Mouse (Mus musculus) ovary, postnatal 36 days (tissue): Measurements from ENCODE around the gene Tmem183a.

Source experiments
- DNase-seq: peaks from one replicate; pipeline ENCODE4 v3.0.0; 2022; ENCODE audit warnings: low spot score, mixed read lengths

Tmem183a gene

DNA sequence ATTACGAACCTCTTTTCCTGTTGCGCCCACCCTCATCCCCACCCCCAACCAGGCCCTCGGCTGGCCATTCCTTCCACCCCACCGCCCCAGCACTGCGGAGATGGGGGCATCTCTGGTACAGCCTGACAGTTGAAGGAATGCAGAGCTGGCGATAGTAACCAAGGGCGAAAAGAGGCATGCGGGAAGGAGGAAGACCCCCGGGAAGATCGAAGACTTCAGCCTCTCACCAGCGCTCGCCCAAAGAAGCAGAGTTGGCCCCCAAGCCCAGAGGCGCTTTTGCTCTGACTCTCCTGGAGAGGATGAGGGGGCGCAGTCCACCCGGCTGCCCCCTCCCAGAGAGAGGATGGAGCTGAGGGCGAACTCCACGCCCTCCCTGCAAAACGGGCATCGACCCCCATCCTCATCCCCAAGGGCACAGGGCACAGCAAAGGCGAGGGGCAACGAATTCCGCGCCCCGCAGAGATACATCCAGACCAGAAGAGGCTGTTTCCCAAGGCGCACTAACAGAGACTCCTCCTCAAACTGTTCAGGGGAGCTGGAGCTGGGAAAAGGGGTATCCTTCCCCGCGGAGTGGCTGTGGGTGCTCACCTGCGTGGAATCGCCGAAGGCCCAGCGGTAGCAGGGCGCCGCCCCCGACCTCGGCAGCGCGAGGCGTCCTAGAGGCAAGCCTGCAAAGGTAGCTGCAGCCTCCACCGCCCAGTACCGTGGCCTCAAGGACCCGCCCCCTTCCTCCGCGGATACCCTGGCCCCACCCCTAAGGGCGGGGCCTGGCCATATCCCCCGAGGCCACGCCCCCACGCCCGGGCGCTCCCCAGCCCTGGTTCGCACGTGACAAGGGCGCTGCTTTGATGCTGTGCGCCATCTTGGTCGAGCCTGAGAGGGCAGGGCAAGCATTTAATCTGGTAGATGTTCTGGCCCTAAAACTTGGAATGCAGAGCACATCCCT, 17.5 kb downstream of the Tmem183a start:
- DNase-seq: peak; percentile 75

DNA sequence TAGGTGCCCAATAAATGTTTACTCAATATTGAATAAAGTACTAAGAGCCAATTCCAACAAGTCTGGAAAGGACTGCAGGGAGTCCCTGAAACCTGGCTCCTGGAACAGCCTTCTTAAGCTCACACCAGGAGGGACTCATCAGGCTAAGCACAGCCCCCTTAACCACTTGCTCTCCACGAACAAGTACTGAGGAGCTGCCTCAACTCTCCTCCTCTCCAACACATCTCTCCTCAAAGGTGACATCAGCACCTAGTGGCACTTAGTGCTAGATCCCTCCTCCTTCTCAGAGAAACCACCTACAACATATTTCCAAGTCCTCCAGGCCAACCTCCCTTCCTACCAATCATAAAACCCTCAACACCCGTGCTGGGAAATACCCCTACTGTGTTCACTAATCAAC, 18.2 kb downstream of the Tmem183a start:
- no peak for DNase-seq

GRCm38 (mm10) chr1:134342781-134343310, 18.9 kb downstream of the Tmem183a start:
- DNase-seq: no peak

GRCm38 (mm10) chr1:134342278-134342664, 19.5 kb downstream of the Tmem183a start:
- no peak for DNase-seq

DNA sequence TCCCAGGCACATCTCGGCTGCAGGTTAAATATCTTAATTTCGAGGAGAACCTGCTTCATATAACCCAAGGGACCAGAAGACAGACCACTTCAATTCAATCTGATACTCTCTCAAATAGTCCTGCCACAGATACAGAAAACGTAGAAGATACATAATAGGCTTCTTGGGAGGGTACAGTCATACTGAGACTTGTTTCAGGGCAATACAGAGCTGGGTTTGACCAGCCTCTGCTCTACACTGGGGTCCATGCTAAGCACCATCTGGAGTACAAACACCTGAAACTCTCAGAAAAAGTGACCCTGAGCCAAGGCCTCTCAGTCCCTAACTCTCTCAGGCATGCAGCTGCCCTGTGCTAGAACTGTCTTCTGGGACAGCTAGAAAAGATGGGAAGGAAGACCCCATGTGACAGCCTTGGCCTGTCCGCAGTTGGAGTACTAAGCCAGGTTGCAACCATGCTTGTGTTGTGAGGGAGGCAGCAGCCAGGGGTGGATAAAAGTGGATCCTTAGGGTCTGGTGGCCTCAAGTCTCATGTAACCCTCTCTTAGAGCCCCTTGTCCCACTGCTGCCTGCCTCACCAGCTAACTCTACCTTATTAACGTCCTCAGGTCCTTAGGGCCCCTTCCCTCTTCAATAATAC, 20.0 kb downstream of the Tmem183a start:
- no peak for DNase-seq

DNA sequence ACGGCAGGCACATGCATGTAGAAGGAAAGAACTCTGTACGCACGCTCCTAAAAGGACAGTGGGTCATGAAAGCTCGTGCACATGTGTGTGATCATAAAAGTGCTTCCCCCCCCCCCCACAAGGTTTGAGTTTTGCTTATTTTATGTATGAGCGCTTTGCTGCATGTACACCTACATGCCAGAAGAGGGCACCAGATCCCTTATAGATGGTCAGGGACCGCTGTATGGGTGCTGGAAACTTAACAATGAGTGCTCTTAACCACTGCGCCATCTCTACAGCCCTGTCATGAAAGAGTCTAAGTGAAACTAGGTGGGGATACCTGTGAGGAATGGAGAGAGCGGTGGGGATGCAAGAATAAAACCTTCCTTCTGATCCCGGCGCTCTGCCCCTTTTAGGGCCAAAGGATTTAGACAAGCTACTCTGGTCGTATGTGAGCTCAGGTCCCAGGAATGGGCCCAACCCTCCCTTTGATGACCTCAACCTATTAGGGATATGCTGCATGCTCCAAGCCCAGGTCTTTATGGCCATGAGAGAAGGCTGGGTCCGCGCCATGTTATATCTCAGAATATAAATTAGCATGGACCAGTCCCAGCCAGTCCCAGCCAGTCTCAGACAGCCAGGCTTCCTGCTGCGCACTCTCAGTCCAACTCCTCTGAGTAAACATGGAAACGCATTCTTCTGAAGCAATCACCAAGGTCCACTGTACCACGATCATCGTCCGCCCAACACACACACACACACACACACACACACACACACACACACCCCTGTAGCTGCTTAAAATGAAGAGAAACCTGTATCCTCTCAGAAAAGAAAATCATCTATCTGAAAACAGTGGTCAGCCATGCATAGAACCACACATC, 21.8 kb downstream of the Tmem183a start:
- no peak for DNase-seq

DNA sequence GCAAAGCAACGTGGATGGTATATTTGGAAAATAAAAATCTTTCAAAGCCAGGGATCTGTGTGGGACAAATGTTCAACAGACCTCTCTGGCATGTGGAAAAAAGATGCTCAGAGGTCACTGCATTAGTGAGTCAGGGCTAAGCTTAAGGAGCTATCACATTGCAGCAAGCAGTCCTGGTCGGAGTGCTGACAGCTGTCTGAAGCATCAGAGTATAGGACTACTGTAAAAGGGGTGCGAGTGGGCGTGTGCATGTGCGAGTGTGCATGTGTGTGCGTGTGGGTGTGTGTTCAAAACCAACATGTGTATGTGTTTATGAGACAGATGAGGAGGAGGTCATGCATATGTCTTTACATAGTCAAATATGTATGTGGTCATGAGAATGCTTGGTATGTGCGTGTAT, 22.6 kb downstream of the Tmem183a start:
- no peak for DNase-seq

- no peak for DNase-seq
These were observed 24.6 kb downstream of the Tmem183a start for GRCm38 (mm10) chr1:134336958-134337710.

GRCm38 (mm10) chr1:134335924-134336810, 25.6 kb downstream of the Tmem183a start:
- DNase-seq: no peak

GRCm38 (mm10) chr1:134335211-134335923, 26.4 kb downstream of the Tmem183a start:
- DNase-seq: no peak

- no peak for DNase-seq
These were observed 27.5 kb downstream of the Tmem183a start for GRCm38 (mm10) chr1:134334111-134334827.

DNA sequence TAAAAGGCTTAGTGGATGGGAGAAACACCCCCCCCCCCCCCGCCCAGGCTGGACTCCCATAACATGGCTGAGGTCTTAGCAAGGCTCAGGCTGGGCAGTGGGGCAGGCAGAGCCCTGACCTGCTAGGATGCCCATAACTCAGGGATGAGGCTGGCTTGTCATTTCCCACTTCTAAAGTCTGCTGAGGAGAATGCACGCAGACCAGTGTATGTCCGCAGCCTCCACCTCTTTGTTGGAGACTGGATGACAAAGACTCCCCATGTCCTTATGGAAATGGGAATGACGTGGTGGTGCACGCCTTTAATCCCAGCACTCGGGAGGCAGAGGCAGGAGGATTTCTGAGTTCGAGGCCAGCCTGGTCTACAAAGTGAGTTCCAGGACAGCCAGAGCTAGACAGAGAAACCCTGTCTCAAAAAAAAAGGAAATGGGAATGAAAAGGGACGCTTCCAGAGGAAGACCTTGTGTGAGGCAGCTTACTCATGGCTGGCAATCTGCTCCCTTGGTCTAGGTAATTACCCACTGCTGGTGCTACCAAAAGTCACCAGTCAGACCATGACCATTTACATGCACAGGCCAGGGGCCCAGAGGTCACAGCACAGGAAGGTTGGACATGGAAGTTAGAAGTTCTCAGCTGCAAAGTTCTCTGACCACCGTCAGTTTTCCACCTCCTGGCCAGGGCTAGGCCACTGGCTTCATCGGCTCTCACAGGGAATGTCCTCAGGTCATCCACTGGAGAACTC, 28.2 kb downstream of the Tmem183a start:
- no peak for DNase-seq

- no peak for DNase-seq
These were observed 29.0 kb downstream of the Tmem183a start, which contains the start of gene Ppfia4 for GRCm38 (mm10) chr1:134332770-134333271. TSS of gene Ppfia4 (minus strand) at chr1:134332928.

GRCm38 (mm10) chr1:134331879-134332635, 29.7 kb downstream of the Tmem183a start:
- DNase-seq: peak; percentile 57

DNA sequence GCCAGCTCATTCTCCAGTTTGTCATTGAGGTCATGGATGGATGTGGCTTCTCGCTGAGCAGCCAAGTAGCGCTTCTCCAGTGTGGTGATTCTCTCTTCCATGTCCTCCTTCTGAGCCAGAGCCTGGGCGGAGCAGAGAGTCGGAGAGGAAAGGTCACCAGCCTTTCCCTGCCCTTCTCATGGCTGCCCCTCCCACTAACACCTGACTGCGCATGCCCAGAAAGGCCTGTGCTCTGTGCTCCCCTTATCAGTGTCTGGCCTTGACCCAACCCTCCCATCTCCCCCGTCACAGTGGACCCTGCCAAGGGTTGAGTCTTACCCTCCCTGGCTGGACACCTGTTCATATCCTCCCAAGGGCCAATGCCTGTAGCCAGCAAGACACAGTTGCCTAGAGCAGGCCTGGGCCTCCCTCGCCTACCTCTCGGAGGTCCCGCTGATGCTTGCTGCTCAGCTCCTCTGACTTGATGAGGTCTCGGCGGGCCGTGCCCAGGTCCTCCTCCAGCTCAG, 34.9 kb downstream of the Tmem183a start:
- no peak for DNase-seq

DNA sequence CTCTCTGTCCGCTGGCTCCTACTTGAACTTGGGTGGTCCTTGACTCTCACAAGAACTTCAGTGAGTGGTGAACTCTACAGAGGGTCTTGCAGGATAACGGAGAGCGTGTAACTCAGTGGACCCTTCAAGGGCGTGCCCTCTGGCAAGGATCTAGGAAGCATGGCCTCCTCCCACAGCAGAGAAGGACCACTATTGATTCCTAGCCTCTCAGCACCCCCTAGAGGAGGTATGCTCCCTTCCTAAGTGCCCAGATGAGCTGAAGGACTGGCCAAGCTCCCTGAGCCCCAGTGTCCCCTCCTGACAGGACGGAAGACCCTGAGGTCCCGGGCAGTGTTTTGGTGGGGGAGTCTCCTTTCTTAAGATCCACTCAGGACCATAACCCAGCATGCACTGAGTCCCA, 39.2 kb downstream of the Tmem183a start:
- DNase-seq: no peak

DNA sequence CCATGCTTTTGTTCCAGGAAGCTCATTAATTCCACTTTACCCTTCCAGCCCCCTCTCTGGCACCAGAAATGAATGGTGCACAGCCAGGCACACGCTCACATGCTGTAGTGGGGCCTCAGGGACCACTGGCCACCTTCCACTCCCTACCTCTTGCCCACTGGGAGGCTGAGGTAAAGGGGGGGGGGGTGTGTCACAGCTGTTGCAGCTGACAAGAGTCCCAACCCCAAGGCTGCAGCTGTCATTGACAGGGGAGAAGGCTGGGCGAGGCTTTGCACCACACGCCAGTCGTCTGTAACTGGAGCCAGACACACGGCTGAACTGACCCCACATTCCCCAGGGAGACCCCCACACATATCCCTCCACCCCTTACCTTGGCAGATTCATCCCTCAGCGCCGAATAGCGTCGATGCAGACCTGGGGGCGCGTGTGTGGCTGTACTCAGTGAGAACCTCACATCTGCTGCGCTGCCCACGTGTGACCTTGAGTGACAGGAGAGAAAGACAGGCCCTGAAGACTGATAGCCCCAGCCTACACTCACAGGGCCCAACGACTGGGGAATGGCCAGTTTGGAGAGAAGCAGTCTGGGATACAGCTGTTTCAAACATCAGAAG, 41.0 kb downstream of the Tmem183a start:
- DNase-seq: no peak
